Mouse (Mus musculus): Measurements from ENCODE around the gene Tmem54.

DNA sequence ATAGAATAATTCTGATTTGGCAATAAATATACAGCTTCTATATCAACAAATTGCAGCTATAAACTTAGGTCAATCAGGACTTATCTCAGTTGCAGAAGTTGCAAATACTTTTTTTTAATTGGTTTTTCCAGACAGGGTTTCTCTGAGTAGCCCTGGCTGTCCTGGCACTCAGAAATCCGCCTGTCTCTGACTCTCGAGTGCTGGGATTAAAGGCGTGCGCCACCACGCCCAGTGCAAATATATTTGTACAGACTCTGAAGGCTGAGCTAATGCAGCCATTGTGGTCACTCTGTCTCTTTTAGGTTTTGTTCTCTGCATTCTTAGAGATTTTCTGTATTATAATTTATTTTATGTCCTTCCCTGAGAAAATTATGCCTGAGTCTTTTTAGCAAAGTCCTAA is 52.2 kb downstream of the Tmem54 start:
- TF ChIP-seq CTCF (conservative IDR thresholded peaks at IDR 0.05; ENCODE audit: low read length) (no peak), POU5F1 (IDR thresholded peaks at IDR 0.05; ENCODE audit: borderline replicate concordance, low read length) (no peak)

All from E14TG2a.4 (cell line).